Mouse (Mus musculus): ENCODE results near the gene Zfp988. TPM values are rescaled to one million over a fixed set of nuclear protein-coding genes. Genes with fewer than 3 reads are reported as not detected.
"Not testable (repeated sequence)": the region's sequence is repeated elsewhere in the genome, so short reads cannot be mapped to it uniquely, and the experiment has no call there.

Zfp988 gene
- polyA plus RNA-seq, 1 experiment from 2014 or later, result not detected

DNA sequence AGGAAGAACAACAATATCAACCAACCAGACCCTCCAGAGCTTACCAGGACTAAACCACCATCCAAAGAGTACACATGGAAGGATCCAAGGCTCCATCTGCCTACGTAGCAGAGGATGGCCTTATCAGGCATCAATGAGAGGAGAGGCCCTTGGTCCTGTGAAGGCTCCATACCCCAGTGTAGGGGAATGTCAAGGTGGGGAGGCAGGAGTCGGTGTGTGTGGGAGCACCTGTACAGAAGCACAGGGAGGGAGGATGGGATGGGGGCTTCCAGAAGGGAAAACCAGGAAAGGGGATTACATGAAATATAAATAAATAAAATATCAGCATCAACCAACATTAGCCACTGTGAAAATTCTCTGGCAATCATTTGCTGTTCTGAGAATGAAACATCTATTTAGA is 25.1 kb upstream of the Zfp988 start:
- H3K9me3 ChIP-seq (replicated peaks; ENCODE audit: control insufficient read depth, low read length); H3K27ac ChIP-seq (replicated peaks; ENCODE audit: low read depth, low read length); H3K36me3 ChIP-seq (replicated peaks; ENCODE audit: control insufficient read depth, insufficient read depth, low read depth, low read length); DNase-seq (ENCODE audit: low spot score); H3K4me3 ChIP-seq (ENCODE audit: low read depth, low read length); H3K27me3 ChIP-seq (ENCODE audit: control insufficient read depth, insufficient read depth, low read length); H3K4me2 ChIP-seq (ENCODE audit: low read depth, low read length); H3K4me1 ChIP-seq (ENCODE audit: control insufficient read depth, insufficient read depth, low read length); H3K9ac ChIP-seq (replicated peaks; ENCODE audit: low read length); ATAC-seq (replicated peaks; ENCODE audit: insufficient number of reproducible peaks, low FRiP score, low TSS enrichment, low read depth): not testable (repeated sequence)
- WGBS, result 81% methylated on average over 2 of the region's 2 CpGs

DNA sequence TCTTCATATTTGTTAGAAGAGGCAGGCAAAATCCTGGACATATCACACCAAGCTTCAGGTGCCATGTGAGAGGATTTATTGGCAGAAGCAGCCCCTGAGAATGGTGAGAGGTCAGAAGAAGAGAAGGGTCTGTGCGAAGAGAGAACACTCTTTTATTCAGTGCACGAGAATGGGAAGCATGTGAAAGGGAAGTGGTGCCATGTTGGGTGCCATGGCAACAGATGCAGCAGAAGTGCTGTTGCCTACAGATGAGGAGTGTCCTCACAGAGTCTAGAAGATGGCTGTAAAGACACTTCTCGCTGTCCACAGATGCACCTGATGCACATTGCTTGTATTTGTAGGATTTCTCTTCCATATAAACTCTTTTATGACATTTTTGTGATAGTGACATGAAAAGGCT is 6.9 kb upstream of the Zfp988 start:
- H3K4me2 ChIP-seq (ENCODE audit: low read depth, low read length); H3K36me3 ChIP-seq (replicated peaks; ENCODE audit: control insufficient read depth, insufficient read depth, low read depth, low read length); H3K9me3 ChIP-seq (replicated peaks; ENCODE audit: control insufficient read depth, low read length); DNase-seq (ENCODE audit: low spot score); H3K27ac ChIP-seq (replicated peaks; ENCODE audit: low read depth, low read length); H3K4me3 ChIP-seq (ENCODE audit: low read depth, low read length); H3K9ac ChIP-seq (replicated peaks; ENCODE audit: low read length); ATAC-seq (replicated peaks; ENCODE audit: insufficient number of reproducible peaks, low FRiP score, low TSS enrichment, low read depth); H3K4me1 ChIP-seq (ENCODE audit: control insufficient read depth, insufficient read depth, low read length); H3K27me3 ChIP-seq (ENCODE audit: control insufficient read depth, insufficient read depth, low read length): not testable (repeated sequence)
- 80% methylated on average over 3 of the region's 3 CpGs for WGBS

DNA sequence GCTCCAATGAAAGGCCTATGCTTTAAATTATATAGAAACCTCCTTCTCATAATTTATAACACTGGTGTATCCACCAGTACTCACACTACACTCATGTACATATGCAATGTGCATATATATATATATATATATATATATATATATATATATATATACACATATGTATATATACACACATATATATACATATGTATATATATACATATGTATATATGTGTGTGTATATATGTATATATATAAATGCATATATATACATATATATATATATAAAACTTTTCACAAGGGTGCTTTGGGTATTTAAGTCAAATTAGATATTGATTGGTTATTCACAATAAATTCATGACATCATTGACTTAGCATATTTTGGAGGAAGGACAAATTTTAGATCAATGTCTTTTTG is 3.1 kb upstream of the Zfp988 start:
- not testable (repeated sequence) for DNase-seq (ENCODE audit: low spot score); H3K9ac ChIP-seq (replicated peaks; ENCODE audit: low read length); ATAC-seq (replicated peaks; ENCODE audit: insufficient number of reproducible peaks, low FRiP score, low TSS enrichment, low read depth); H3K9me3 ChIP-seq (replicated peaks; ENCODE audit: control insufficient read depth, low read length); H3K27ac ChIP-seq (replicated peaks; ENCODE audit: low read depth, low read length); H3K4me1 ChIP-seq (ENCODE audit: control insufficient read depth, insufficient read depth, low read length); H3K4me2 ChIP-seq (ENCODE audit: low read depth, low read length); H3K27me3 ChIP-seq (ENCODE audit: control insufficient read depth, insufficient read depth, low read length); H3K36me3 ChIP-seq (replicated peaks; ENCODE audit: control insufficient read depth, insufficient read depth, low read depth, low read length); H3K4me3 ChIP-seq (ENCODE audit: low read depth, low read length)

DNA sequence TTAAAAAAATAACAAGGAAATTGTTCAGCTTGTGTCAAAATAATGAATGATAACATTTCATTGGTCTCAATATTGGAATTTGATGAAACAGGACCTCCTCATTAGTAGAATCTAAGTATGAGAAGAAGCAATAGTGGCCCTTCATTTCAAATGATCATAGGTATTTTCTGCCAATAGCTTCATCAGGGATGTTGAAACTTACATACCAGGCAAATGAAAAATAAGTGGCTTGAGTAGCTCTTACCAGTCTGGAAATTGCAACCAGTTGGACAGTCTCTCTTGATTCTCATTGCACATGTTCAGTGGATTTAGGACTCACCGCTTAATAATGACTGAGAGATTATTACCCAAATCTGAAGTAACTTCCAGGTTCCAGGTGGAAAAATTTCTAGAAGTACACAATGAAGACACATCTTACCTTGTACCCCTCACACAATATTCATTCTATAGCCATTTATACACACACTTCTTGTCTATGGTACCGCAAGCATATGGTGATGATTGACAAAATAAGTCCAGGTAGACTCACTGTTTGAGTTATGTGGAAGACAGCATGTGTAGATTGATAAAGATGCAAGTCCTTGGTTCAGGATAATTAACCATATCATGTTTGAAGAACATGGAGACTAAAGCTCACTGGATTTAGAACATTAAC is 29.7 kb downstream of the Zfp988 start:
- H3K27ac ChIP-seq (replicated peaks; ENCODE audit: low read depth, low read length); H3K36me3 ChIP-seq (replicated peaks; ENCODE audit: control insufficient read depth, insufficient read depth, low read depth, low read length); H3K27me3 ChIP-seq (ENCODE audit: control insufficient read depth, insufficient read depth, low read length); H3K4me3 ChIP-seq (ENCODE audit: low read depth, low read length); H3K9ac ChIP-seq (replicated peaks; ENCODE audit: low read length); DNase-seq (ENCODE audit: low spot score); H3K4me1 ChIP-seq (ENCODE audit: control insufficient read depth, insufficient read depth, low read length); H3K4me2 ChIP-seq (ENCODE audit: low read depth, low read length): not testable (repeated sequence)
- peak; percentile 61; the same call in 1 of the 2 replicates for ATAC-seq (replicated peaks; ENCODE audit: insufficient number of reproducible peaks, low FRiP score, low TSS enrichment, low read depth)
- WGBS, result 89% methylated on average over 2 of the region's 2 CpGs
- H3K9me3 ChIP-seq (replicated peaks; ENCODE audit: control insufficient read depth, low read length), result peaks cover 27% of the 10 kb centered on the region

DNA sequence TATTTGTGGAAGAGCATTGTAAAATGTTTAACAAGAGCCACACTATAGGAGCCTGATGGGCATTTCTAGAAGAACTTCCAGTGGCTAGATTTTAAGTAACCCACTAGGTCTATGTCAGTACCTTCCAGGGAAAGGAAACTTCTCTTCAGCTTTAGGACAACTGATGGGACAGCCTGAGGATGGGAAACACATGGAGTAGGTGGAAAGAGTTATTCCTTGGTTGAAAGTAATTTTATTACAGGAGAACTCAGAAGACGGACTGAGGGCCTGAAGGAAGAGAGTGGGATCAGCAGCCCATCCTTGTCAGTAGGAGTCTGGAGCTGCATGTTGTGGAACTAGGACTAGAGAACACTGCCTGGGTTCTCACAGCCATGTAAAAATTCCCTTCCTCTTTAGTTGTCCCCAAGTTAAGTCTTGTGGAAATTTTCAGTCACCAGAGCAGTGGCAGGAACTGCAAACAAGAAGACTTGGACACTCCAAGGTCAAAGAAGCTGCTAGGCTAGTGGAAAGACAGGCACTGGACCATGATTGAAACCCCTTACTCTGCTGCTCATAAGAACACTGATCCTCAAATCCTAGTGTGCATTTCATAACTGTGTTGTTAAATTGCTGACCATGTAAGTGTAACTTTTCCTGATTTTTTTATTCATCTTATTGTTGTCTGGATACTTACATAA is 30.4 kb downstream of the Zfp988 start:
- H3K4me2 ChIP-seq (ENCODE audit: low read depth, low read length); H3K36me3 ChIP-seq (replicated peaks; ENCODE audit: control insufficient read depth, insufficient read depth, low read depth, low read length); H3K27ac ChIP-seq (replicated peaks; ENCODE audit: low read depth, low read length); H3K4me3 ChIP-seq (ENCODE audit: low read depth, low read length); H3K9ac ChIP-seq (replicated peaks; ENCODE audit: low read length); DNase-seq (ENCODE audit: low spot score); H3K4me1 ChIP-seq (ENCODE audit: control insufficient read depth, insufficient read depth, low read length); H3K27me3 ChIP-seq (ENCODE audit: control insufficient read depth, insufficient read depth, low read length): not testable (repeated sequence)
- ATAC-seq (replicated peaks; ENCODE audit: insufficient number of reproducible peaks, low FRiP score, low TSS enrichment, low read depth), result peak; percentile 57; the same call in 1 of the 2 replicates
- 50% methylated on average over 1 of the region's 1 CpGs for WGBS
- H3K9me3 ChIP-seq (replicated peaks; ENCODE audit: control insufficient read depth, low read length), result peaks cover 28% of the 10 kb centered on the region

DNA sequence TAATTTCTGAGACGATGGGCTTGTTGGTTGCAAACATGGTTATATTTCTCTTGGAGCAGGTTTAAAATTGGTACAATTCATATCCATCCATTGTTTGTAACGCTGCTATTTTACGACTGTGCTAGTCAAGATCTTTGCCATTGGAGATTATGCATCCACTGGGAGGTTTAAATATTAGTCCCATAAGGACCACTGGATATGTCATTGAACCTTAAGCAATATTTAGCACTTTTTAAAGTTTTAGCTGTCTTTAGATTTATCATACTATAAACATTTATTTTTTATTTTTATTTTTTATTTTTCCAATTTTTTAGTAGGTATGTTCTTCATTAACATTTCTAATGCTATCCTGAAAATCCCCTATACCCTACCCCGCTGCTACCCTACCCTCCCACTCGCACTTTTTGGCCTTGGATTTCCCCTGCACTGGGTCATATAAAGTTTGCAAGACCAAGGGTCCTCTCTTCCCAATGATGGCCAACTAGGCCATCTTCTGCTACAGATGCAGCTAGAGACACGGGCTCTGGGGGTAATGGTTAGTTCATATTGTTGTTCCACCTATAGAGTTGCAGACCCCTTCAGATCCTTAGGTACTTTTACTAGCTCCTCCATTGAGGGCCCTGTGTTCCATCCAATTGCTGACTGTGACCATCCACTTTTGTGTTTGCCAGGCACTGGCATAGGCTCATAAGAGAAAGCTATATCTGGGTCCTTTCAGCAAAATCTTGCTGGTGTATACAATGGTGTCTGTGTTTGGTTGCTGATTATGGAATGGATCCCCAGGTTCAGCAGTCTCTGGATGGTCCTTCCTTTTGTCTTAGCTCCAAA is 31.1 kb downstream of the Zfp988 start:
- 67% methylated on average over 6 of the region's 6 CpGs for WGBS
- DNase-seq (ENCODE audit: low spot score); H3K4me2 ChIP-seq (ENCODE audit: low read depth, low read length); H3K9ac ChIP-seq (replicated peaks; ENCODE audit: low read length); H3K4me3 ChIP-seq (ENCODE audit: low read depth, low read length); H3K27me3 ChIP-seq (ENCODE audit: control insufficient read depth, insufficient read depth, low read length); H3K36me3 ChIP-seq (replicated peaks; ENCODE audit: control insufficient read depth, insufficient read depth, low read depth, low read length); H3K27ac ChIP-seq (replicated peaks; ENCODE audit: low read depth, low read length); H3K4me1 ChIP-seq (ENCODE audit: control insufficient read depth, insufficient read depth, low read length): not testable (repeated sequence)
- H3K9me3 ChIP-seq (replicated peaks; ENCODE audit: control insufficient read depth, low read length), result peaks cover 28% of the 10 kb centered on the region
- peak; percentile 77; the same call in 1 of the 2 replicates for ATAC-seq (replicated peaks; ENCODE audit: insufficient number of reproducible peaks, low FRiP score, low TSS enrichment, low read depth)

DNA sequence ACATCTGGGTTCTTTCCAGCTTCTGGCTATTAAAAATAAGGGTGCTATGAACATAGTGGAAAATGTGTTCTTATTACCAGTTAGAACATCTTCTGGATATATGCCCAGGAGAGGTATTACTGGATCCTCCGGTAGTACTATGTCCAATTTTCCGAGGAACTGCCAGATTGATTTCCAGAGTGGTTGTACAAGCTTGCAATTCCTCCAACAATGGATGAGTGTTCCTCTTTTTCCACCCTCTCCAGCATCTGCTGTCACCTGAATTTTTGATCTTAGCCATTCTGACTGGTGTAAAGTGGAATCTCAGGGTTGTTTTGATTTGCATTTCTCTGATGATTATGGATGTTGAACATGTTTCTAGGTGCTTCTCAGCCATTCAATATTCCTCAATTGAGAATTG is 32.0 kb downstream of the Zfp988 start:
- H3K27me3 ChIP-seq (ENCODE audit: control insufficient read depth, insufficient read depth, low read length), result not testable (repeated sequence)
- 89% methylated on average over 2 of the region's 2 CpGs for WGBS

More for the DNA sequence above, 32.0 kb downstream of the Zfp988 start:
- not testable (repeated sequence) for H3K4me3 ChIP-seq (ENCODE audit: low read depth, low read length); H3K4me2 ChIP-seq (ENCODE audit: low read depth, low read length); H3K4me1 ChIP-seq (ENCODE audit: control insufficient read depth, insufficient read depth, low read length); ATAC-seq (replicated peaks; ENCODE audit: insufficient number of reproducible peaks, low FRiP score, low TSS enrichment, low read depth); DNase-seq (ENCODE audit: low spot score); H3K9ac ChIP-seq (replicated peaks; ENCODE audit: low read length); H3K27ac ChIP-seq (replicated peaks; ENCODE audit: low read depth, low read length); H3K36me3 ChIP-seq (replicated peaks; ENCODE audit: control insufficient read depth, insufficient read depth, low read depth, low read length)
- peaks cover 28% of the 10 kb centered on the region for H3K9me3 ChIP-seq (replicated peaks; ENCODE audit: control insufficient read depth, low read length)
